Mouse (Mus musculus): ENCODE data around the gene Smchd1. TPM values are rescaled to one million over a fixed set of nuclear protein-coding genes. Genes with fewer than 3 reads are reported as not detected.

Gene Smchd1
- polyA plus RNA-seq, 1 experiment from 2014 or later: 83.9 TPM

Other genes with a start within 250 kb of the Smchd1 start
- 22.9 and 23.7 TPM in 2 replicates for gene Emilin2, start 163.4 kb downstream of the Smchd1 start, polyA plus RNA-seq (2016; fragmentation: Nextera tagmentation; extraction: Ambion mirVana)
- 5.3 and 5.6 TPM in 2 replicates for gene Gm4707, start 15.4 kb downstream of the Smchd1 start, polyA plus RNA-seq (2016; fragmentation: Nextera tagmentation; extraction: Ambion mirVana)
- 56.0 and 56.1 TPM in 2 replicates for gene Ndc80, start 51.5 kb upstream of the Smchd1 start, polyA plus RNA-seq (2016; fragmentation: Nextera tagmentation; extraction: Ambion mirVana)
- gene Spdya, start 76.7 kb upstream of the Smchd1 start, polyA plus RNA-seq (2016; fragmentation: Nextera tagmentation; extraction: Ambion mirVana): 1.3 and 1.4 TPM in 2 replicates
- gene Wdr43, start 140.6 kb upstream of the Smchd1 start, polyA plus RNA-seq (2016; fragmentation: Nextera tagmentation; extraction: Ambion mirVana): 92.6 and 96.6 TPM in 2 replicates
- gene Togaram2, start 197.9 kb upstream of the Smchd1 start, polyA plus RNA-seq (2016; fragmentation: Nextera tagmentation; extraction: Ambion mirVana): not detected in 2 replicates

All from limb, embryonic 12.5 days (tissue).